Mouse (Mus musculus) lung, embryonic 15.5 days (tissue): ENCODE results near the gene Hist1h2af. TPM values are rescaled to one million over a fixed set of nuclear protein-coding genes. Genes with fewer than 3 reads are reported as not detected.
A peak's percentile ranks its signal among the peaks of the same experiment; 100 is the strongest.
"Not testable (repeated sequence)": the region's sequence is repeated elsewhere in the genome, so short reads cannot be mapped to it uniquely, and the experiment has no call there.

Experiments used
- ATAC-seq: fragments of 200-750 bp; cut with Nextera tagmentation; 2 replicates; pipeline ENCODE4 v1.8.0; 2017; ENCODE audit warnings: moderate number of reproducible peaks, borderline replicate concordance; ENCODE audit not compliant: low FRiP score, low TSS enrichment; ENCODE audit errors: extremely low read depth
- H3K27ac ChIP-seq: fragments of 300-500 bp; sonication (generic); 2 replicates; pipeline ENCODE4 v1.5.1; 2015; ENCODE audit warnings: moderate library complexity, mild to moderate bottlenecking, inconsistent platforms
- H3K27me3 ChIP-seq: fragments of 300-500 bp; sonication (generic); 2 replicates; pipeline ENCODE4 v1.6.1; 2015; ENCODE audit warnings: inconsistent platforms
- H3K36me3 ChIP-seq: fragments of 300-500 bp; sonication (generic); 2 replicates; pipeline ENCODE4 v1.6.1; 2015; ENCODE audit warnings: inconsistent platforms
- H3K4me1 ChIP-seq: fragments of 300-500 bp; sonication (generic); 2 replicates; pipeline ENCODE4 v1.6.1; 2015; ENCODE audit warnings: inconsistent platforms
- H3K4me2 ChIP-seq: fragments of 300-500 bp; sonication (generic); 2 replicates; pipeline ENCODE4 v1.6.1; 2015; ENCODE audit warnings: inconsistent platforms, mild to moderate bottlenecking, moderate library complexity
- H3K4me3 ChIP-seq: fragments of 300-500 bp; sonication (generic); 2 replicates; pipeline ENCODE4 v1.5.1; 2015; ENCODE audit warnings: mild to moderate bottlenecking, inconsistent platforms
- H3K9ac ChIP-seq: fragments of 300-500 bp; sonication (generic); 2 replicates; pipeline ENCODE4 v1.6.1; 2015; ENCODE audit warnings: inconsistent platforms
- H3K9me3 ChIP-seq: fragments of 300-500 bp; sonication (generic); 2 replicates; pipeline ENCODE4 v1.6.1; 2016; ENCODE audit warnings: inconsistent platforms
- WGBS: fragments of 180-500 bp; shearing (Covaris S2); methylation state at CpG from one replicate; pipeline ENCODE4 v1.1.7; 2015; 5-methylcytosine and 5-hydroxymethylcytosine counted together
- polyA plus RNA-seq: library from polyadenylated mRNA; unstranded; fragments of >200 nt; fragmentation: Nextera tagmentation; extraction: Ambion mirVana; gene quantifications from 2 replicates; pipeline ENCODE4 v1.2.1, GENCODE M21; 2015

Hist1h2af gene
- polyA plus RNA-seq, 1 experiment from 2014 or later = 8.4 TPM

DNA sequence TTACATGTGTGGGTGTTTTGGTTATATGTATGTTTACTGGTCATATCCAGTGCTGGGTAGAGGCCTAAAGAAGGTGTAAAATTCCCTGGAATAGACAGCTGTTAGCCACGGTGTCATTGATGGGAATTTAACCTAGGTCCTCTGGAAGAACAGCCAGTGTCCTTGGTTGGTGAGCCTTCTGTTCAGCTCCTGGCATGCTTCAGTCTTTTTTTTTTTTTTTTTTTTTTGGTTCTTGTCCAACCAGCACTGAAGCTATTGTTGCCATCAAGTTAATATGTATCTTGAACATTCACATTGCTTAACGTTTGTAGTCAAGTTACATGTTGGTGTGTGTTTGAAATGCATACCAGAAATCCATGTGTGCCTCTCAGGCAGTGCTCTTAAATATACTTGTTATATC is 30.8 kb downstream of the Hist1h2af start:
- H3K4me2 ChIP-seq = no peak overlapping the region
- no peaks in the 10 kb centered on the region for H3K9me3 ChIP-seq
- ATAC-seq = no peak
- no peaks in the 10 kb centered on the region for H3K36me3 ChIP-seq
- peak overlapping the region; percentile 98 for H3K27ac ChIP-seq
- H3K9ac ChIP-seq = no peak overlapping the region
- no peaks in the 10 kb centered on the region for H3K27me3 ChIP-seq
- no peak overlapping the region for H3K4me3 ChIP-seq
- H3K4me1 ChIP-seq = peaks cover 7% of the 10 kb centered on the region; the same call in 1 of the 2 replicates
- 69% methylated on average over 2 of the region's 2 CpGs for WGBS

DNA sequence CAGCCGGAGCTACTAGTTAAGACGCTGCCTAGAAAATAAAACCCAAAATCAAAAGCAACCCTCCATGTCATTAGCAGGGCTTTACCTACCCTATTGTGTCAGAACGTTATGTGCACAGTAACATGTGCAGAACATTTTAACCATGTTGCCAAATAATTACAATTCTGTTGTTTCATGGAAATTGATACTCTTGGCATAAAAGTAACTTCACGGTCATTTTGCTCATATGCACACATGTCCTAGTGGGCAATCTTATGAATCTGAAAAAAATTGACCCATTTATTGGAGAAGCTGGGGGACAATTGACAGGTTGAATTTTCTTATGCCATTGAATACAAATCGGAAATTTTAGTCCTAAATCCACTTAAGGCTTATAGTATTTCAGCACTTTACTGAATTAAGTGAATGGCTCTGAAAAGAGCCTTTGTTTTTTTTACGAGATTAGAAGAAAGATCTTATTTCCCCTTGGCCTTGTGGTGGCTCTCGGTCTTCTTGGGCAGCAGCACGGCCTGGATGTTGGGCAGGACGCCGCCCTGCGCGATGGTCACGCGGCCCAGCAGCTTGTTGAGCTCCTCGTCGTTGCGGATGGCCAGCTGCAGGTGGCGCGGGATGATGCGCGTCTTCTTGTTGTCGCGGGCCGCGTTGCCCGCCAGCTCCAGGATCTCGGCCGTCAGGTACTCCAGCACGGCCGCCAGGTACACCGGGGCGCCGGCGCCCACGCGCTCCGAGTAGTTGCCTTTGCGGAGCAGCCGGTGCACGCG is 36.7 kb downstream of the Hist1h2af start:
- H3K4me2 ChIP-seq = peak overlapping the region; percentile 57
- not testable (repeated sequence) for H3K36me3 ChIP-seq, ATAC-seq, H3K9me3 ChIP-seq, H3K27me3 ChIP-seq, H3K4me1 ChIP-seq
- peak overlapping the region; percentile 42 for H3K9ac ChIP-seq
- peak overlapping the region; percentile 37 for H3K4me3 ChIP-seq
- H3K27ac ChIP-seq = peak overlapping the region; percentile 98
- under 1% methylated on average over 27 of the region's 41 CpGs for WGBS

DNA sequence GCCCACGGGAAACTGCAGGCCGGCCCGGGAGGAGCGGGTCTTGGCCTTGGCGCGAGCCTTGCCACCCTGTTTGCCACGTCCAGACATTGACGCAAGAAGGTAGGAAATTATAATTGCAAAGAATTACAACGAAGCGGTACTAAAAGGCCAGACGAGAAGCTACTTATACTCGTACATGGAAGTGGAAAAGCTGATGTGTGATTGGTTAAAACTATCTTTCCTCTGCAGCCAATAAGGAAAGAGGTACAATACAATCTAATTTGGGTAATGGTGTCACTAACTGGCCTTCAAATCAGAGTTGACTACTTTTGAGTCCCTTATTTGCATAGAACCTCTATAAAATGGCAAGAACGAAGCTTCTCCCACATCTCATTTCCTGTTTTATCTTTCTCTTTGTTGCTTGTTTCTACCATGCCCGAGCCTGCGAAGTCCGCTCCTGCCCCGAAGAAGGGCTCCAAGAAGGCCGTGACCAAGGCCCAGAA is 37.4 kb downstream of the Hist1h2af start, which contains the start of the genes Hist1h2ae and Hist1h2bg:
Gene Hist1h2ae (minus strand): TSS at position 199 of the 482 bp plus-strand sequence.
Gene Hist1h2bg (plus strand): TSS at position 375 of the 482 bp plus-strand sequence.
- peak within 1 kb of the TSS; percentile 63 for H3K9ac ChIP-seq
- H3K4me3 ChIP-seq = peak within 1 kb of the TSS; percentile 47
- no peaks in the 10 kb centered on the region for H3K27me3 ChIP-seq
- H3K9me3 ChIP-seq = no peaks in the 10 kb centered on the region
- H3K4me2 ChIP-seq = peak within 1 kb of the TSS; percentile 67
- ATAC-seq = peak; percentile 90
- 0% methylated on average over 18 of the region's 18 CpGs for WGBS
- H3K36me3 ChIP-seq = no peaks in the 10 kb centered on the region
- peaks cover 4% of the 10 kb centered on the region; the same call in 1 of the 2 replicates for H3K4me1 ChIP-seq
- H3K27ac ChIP-seq = peak within 1 kb of the TSS; percentile 98

- H3K4me2 ChIP-seq = peak overlapping the region; percentile 67
- H3K9ac ChIP-seq = peak overlapping the region; percentile 63
- H3K4me3 ChIP-seq = peak overlapping the region; percentile 47
- H3K9me3 ChIP-seq, ATAC-seq, H3K36me3 ChIP-seq, H3K27me3 ChIP-seq, H3K4me1 ChIP-seq: not testable (repeated sequence)
- peak overlapping the region; percentile 98 for H3K27ac ChIP-seq
- WGBS = 0% methylated on average over 17 of the region's 34 CpGs
Measured at GRCm38 (mm10) chr13:23571504-23572217, 38.0 kb downstream of the Hist1h2af start.

GRCm38 (mm10) chr13:23572218-23573033 is 38.7 kb downstream of the Hist1h2af start:
- H3K9me3 ChIP-seq = no peaks in the 10 kb centered on the region
- WGBS = 12% methylated on average over 2 of the region's 2 CpGs
- H3K36me3 ChIP-seq = no peaks in the 10 kb centered on the region
- H3K4me2 ChIP-seq = peak overlapping the region; percentile 67
- ATAC-seq = no peak
- H3K9ac ChIP-seq = peak overlapping the region; percentile 63
- H3K4me3 ChIP-seq = peak overlapping the region; percentile 47
- peaks cover 14% of the 10 kb centered on the region for H3K4me1 ChIP-seq
- H3K27ac ChIP-seq = peak overlapping the region; percentile 98
- H3K27me3 ChIP-seq = no peaks in the 10 kb centered on the region

GRCm38 (mm10) chr13:23573034-23573897 is 39.6 kb downstream of the Hist1h2af start:
- H3K27me3 ChIP-seq, ATAC-seq, H3K36me3 ChIP-seq, H3K9me3 ChIP-seq: not testable (repeated sequence)
- Histone ChIP-seq H3K9ac (peak overlapping the region; percentile 63), H3K27ac (peak overlapping the region; percentile 98), H3K4me2 (peak overlapping the region; percentile 67), H3K4me1 (peaks cover 14% of the 10 kb centered on the region), H3K4me3 (peak overlapping the region; percentile 47)
- WGBS = 4% methylated on average over 20 of the region's 20 CpGs

- peak; percentile 90 for ATAC-seq
- Histone ChIP-seq H3K4me2 (peak within 1 kb of the TSS; percentile 67), H3K4me3 (peak within 1 kb of the TSS; percentile 47), H3K4me1 (peaks cover 14% of the 10 kb centered on the region), H3K9ac (peak within 1 kb of the TSS; percentile 63), H3K27ac (peak within 1 kb of the TSS; percentile 98)
- under 1% methylated on average over 42 of the region's 42 CpGs for WGBS
- H3K36me3 ChIP-seq, H3K9me3 ChIP-seq, H3K27me3 ChIP-seq: not testable (repeated sequence)
Measured at GRCm38 (mm10) chr13:23573898-23574524, 40.3 kb downstream of the Hist1h2af start, which contains the start of the genes Hist1h2bf and Hist1h2ad. Gene Hist1h2bf (minus strand): TSS chr13:23574196. Gene Hist1h2ad (plus strand): TSS chr13:23574381.

DNA sequence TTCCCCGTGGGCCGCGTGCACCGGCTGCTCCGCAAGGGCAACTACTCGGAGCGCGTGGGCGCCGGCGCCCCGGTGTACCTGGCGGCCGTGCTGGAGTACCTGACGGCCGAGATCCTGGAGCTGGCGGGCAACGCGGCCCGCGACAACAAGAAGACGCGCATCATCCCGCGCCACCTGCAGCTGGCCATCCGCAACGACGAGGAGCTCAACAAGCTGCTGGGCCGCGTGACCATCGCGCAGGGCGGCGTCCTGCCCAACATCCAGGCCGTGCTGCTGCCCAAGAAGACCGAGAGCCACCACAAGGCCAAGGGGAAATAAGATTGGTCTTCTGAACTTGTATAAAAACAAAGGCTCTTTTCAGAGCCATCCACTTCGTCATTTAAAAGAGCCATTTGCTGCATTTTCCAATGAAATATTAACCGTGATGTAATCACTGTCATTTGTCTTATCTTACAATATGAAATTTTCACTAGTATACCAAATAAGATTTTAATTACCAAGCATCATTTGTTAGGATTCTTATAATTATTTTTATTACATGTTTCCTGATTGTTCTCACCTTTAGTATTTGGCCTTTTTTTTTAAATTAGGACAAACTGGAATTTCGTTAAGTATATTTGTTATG is 41.0 kb downstream of the Hist1h2af start:
- peaks cover 14% of the 10 kb centered on the region for H3K4me1 ChIP-seq
- not testable (repeated sequence) for H3K27me3 ChIP-seq, H3K9ac ChIP-seq, H3K36me3 ChIP-seq, H3K9me3 ChIP-seq, ATAC-seq
- peak overlapping the region; percentile 67 for H3K4me2 ChIP-seq
- peak overlapping the region; percentile 47 for H3K4me3 ChIP-seq
- peak overlapping the region; percentile 98 for H3K27ac ChIP-seq
- WGBS = under 1% methylated on average over 11 of the region's 39 CpGs

DNA sequence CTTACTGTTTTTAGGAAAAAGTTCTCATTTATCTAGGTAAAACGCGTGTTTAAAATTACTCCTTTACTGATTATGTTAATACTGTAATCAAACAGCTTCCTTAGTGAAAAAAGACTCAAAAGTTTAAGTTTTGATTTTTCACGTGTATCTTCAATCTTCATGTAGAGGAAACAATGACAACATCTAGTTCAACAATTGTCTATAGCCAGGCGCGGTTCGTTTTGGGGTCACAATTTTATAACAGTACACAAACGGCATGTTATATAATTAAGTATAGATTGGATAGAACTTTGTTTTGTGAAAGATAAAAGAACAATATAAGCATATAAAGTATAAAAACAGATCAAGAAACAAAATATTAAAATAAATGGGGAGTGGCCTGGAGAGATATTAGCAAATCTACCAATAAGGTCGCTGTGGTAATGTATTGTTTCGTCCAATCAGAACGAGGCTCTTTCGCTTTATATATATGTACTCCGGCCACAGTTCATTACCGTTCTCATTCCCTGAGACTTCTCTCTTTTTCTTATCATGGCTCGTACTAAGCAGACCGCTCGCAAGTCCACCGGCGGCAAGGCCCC is 41.7 kb downstream of the Hist1h2af start, which contains the start of gene Hist1h3d:
Gene Hist1h3d (plus strand): TSS at position 493 of the 581 bp plus-strand sequence.
- H3K4me3 ChIP-seq = peak within 1 kb of the TSS; percentile 47
- H3K9ac ChIP-seq = peak within 1 kb of the TSS; percentile 68
- no peaks in the 10 kb centered on the region for H3K9me3 ChIP-seq
- peak; percentile 67; the same call in 1 of the 2 replicates for ATAC-seq
- H3K27ac ChIP-seq = peak within 1 kb of the TSS; percentile 92
- H3K36me3 ChIP-seq = no peaks in the 10 kb centered on the region
- under 1% methylated on average over 18 of the region's 18 CpGs for WGBS
- no peaks in the 10 kb centered on the region for H3K27me3 ChIP-seq
- H3K4me2 ChIP-seq = peak within 1 kb of the TSS; percentile 54
- peaks cover 14% of the 10 kb centered on the region; the same call in 1 of the 2 replicates for H3K4me1 ChIP-seq
